Mouse (Mus musculus) hindbrain, embryonic 13.5 days (tissue): ENCODE measurements around the gene Cyp4f37. TPM values are rescaled to one million over a fixed set of nuclear protein-coding genes. Genes with fewer than 3 reads are reported as not detected.

Experiments used
- ATAC-seq: fragments of 200-750 bp; cut with Nextera tagmentation; 2 replicates; pipeline ENCODE4 v1.8.0; 2017; ENCODE audit warnings: moderate TSS enrichment; ENCODE audit not compliant: low FRiP score
- H3K27ac ChIP-seq: fragments of 300-500 bp; sonication (generic); 2 replicates; pipeline ENCODE4 v1.5.1; 2015; ENCODE audit warnings: inconsistent platforms, mild to moderate bottlenecking, moderate library complexity
- H3K27me3 ChIP-seq: fragments of 300-500 bp; sonication (generic); 2 replicates; pipeline ENCODE4 v1.6.1; 2015; ENCODE audit warnings: mild to moderate bottlenecking, inconsistent platforms
- H3K36me3 ChIP-seq: fragments of 300-500 bp; sonication (generic); 2 replicates; pipeline ENCODE4 v1.6.1; 2015; ENCODE audit warnings: mild to moderate bottlenecking, inconsistent platforms
- H3K4me1 ChIP-seq: fragments of 300-500 bp; sonication (generic); replicated peaks from 2 replicates; pipeline ENCODE4 v1.6.1; 2015; ENCODE audit warnings: inconsistent platforms
- H3K4me2 ChIP-seq: fragments of 300-500 bp; sonication (generic); 2 replicates; pipeline ENCODE4 v1.6.1; 2015; ENCODE audit warnings: inconsistent platforms, mild to moderate bottlenecking, moderate library complexity
- H3K4me3 ChIP-seq: fragments of 300-500 bp; sonication (generic); 2 replicates; pipeline ENCODE4 v1.5.1; 2015; ENCODE audit warnings: mild to moderate bottlenecking, inconsistent platforms
- H3K9ac ChIP-seq: fragments of 300-500 bp; sonication (generic); 2 replicates; pipeline ENCODE4 v1.6.1; 2015; ENCODE audit warnings: mild to moderate bottlenecking, inconsistent platforms
- H3K9me3 ChIP-seq: fragments of 300-500 bp; sonication (generic); 2 replicates; pipeline ENCODE4 v1.6.1; 2016; ENCODE audit warnings: inconsistent platforms
- WGBS: fragments of 180-500 bp; shearing (Covaris S2); methylation state at CpG from one replicate; pipeline ENCODE4 v1.1.7; 2015; 5-methylcytosine and 5-hydroxymethylcytosine counted together
- polyA plus RNA-seq: library from polyadenylated mRNA; unstranded; fragments of >200 nt; fragmentation: Nextera tagmentation; extraction: Ambion mirVana; gene quantifications from 2 replicates; pipeline ENCODE4 v1.2.1, GENCODE M21; 2015

Gene Cyp4f37
- polyA plus RNA-seq, 1 experiment from 2014 or later, result not detected

GRCm38 (mm10) chr17:32636341-32636740 is 15.2 kb downstream of the Cyp4f37 start:
- Histone ChIP-seq H3K4me1 (no peaks in the 10 kb centered on the region), H3K36me3 (no peaks in the 10 kb centered on the region), H3K27me3 (no peaks in the 10 kb centered on the region), H3K9me3 (no peaks in the 10 kb centered on the region), H3K27ac (no peak overlapping the region), H3K4me2 (no peak overlapping the region), H3K9ac (no peak overlapping the region), H3K4me3 (no peak overlapping the region)
- 55% methylated on average over 3 of the region's 3 CpGs for WGBS
- no peak for ATAC-seq

- Histone ChIP-seq H3K27ac (no peak overlapping the region), H3K36me3 (no peaks in the 10 kb centered on the region), H3K9me3 (no peaks in the 10 kb centered on the region), H3K4me1 (no peaks in the 10 kb centered on the region), H3K4me2 (no peak overlapping the region), H3K4me3 (no peak overlapping the region), H3K9ac (no peak overlapping the region), H3K27me3 (no peaks in the 10 kb centered on the region)
- 86% methylated on average over 2 of the region's 2 CpGs for WGBS
- ATAC-seq, result no peak
These were observed 16.0 kb downstream of the Cyp4f37 start for GRCm38 (mm10) chr17:32637151-32637550.

GRCm38 (mm10) chr17:32646631-32647030 is 25.5 kb downstream of the Cyp4f37 start:
- 90% methylated on average over 4 of the region's 4 CpGs for WGBS

GRCm38 (mm10) chr17:32653860-32654259 is 32.8 kb downstream of the Cyp4f37 start:
- Histone ChIP-seq H3K36me3 (no peaks in the 10 kb centered on the region), H3K9ac (no peak overlapping the region), H3K9me3 (no peaks in the 10 kb centered on the region), H3K4me3 (no peak overlapping the region), H3K4me1 (no peaks in the 10 kb centered on the region), H3K27ac (no peak overlapping the region), H3K27me3 (no peaks in the 10 kb centered on the region), H3K4me2 (no peak overlapping the region)
- WGBS, result 92% methylated on average over 4 of the region's 4 CpGs
- ATAC-seq, result no peak

More at GRCm38 (mm10) chr17:32646631-32647030, 25.5 kb downstream of the Cyp4f37 start:
- no peak overlapping the region for H3K9ac ChIP-seq
- H3K36me3 ChIP-seq, result no peaks in the 10 kb centered on the region
- H3K27ac ChIP-seq, result no peak overlapping the region
- no peaks in the 10 kb centered on the region for H3K27me3 ChIP-seq
- H3K9me3 ChIP-seq, result no peaks in the 10 kb centered on the region
- H3K4me3 ChIP-seq, result no peak overlapping the region
- ATAC-seq, result no peak
- H3K4me2 ChIP-seq, result no peak overlapping the region
- no peaks in the 10 kb centered on the region for H3K4me1 ChIP-seq

DNA sequence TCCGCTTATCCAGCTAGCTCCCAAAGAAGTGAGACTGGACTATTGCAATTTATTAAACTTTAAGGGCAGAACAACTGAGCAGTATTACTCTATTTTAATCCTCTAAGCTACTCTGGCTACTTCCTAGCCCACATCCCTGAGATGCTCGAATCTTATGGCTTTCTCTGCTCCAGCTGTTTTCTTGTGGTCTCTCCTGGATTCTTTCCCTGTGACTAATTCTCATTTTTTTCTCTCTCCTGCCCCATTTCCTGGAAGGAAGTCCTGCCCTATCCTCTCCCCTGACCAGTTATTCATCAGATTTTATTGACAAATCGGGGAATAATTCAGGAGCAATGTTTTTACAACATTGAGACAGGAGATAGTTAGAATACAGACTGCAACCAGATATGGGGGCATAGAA is 35.9 kb downstream of the Cyp4f37 start:
- no peak overlapping the region for H3K4me2 ChIP-seq
- H3K9me3 ChIP-seq, result no peaks in the 10 kb centered on the region
- H3K9ac ChIP-seq, result no peak overlapping the region
- 87% methylated on average over 3 of the region's 3 CpGs for WGBS
- H3K4me3 ChIP-seq, result no peak overlapping the region
- ATAC-seq, result no peak
- no peak overlapping the region for H3K27ac ChIP-seq
- no peaks in the 10 kb centered on the region for H3K4me1 ChIP-seq
- H3K36me3 ChIP-seq, result no peaks in the 10 kb centered on the region
- H3K27me3 ChIP-seq, result no peaks in the 10 kb centered on the region

- ATAC-seq, result no peak
- WGBS, result 88% methylated on average over 1 of the region's 1 CpGs
These were observed 37.1 kb downstream of the Cyp4f37 start for GRCm38 (mm10) chr17:32658246-32658645.

DNA sequence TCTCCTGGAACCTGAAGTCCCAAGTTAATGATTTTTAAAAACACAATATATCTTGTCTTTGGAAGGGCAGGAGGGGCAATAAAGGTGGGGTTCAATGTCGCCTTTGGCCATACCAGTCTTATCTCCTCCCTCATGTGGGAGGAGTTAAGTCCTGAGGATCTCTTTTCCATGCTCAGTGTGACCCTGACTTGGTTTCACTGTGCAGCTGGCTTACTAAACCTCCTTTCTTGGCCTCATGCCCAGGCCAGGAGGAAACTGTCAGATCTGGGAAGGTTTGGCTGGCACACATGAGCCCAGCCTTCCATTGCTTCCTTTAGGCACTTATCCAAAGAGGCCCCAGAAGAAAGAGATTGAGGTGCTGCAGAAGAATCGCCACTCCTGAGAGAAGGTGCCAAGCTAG is 37.6 kb downstream of the Cyp4f37 start, which contains the start of gene Cyp4f40:
Cyp4f40 (plus strand) TSS at position 189 of the 400 bp plus-strand sequence.
- no peaks in the 10 kb centered on the region for H3K4me1 ChIP-seq

More at GRCm38 (mm10) chr17:32658246-32658645, 37.1 kb downstream of the Cyp4f37 start:
- Histone ChIP-seq H3K27ac (no peak overlapping the region), H3K27me3 (no peaks in the 10 kb centered on the region), H3K4me1 (no peaks in the 10 kb centered on the region), H3K4me2 (no peak overlapping the region), H3K9ac (no peak overlapping the region), H3K9me3 (no peaks in the 10 kb centered on the region), H3K4me3 (no peak overlapping the region), H3K36me3 (no peaks in the 10 kb centered on the region)

DNA sequence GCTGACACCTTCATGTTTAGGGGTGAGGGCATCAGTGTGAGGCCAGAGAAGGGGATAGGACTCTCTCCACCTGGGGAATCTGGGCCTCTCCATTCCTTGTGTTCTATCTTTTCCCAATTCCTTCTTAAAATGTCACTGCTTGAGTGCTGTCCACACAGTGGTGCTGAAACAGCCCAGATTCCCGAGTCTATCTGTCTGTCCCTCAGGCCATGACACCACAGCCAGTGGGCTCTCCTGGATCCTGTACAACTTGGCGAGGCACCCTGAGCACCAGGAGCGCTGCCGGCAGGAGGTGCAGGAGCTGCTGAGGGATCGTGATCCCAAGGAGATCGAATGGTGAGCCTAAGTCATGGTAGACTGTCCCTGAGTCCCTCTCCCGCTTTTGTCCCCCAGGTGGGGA is 52.9 kb downstream of the Cyp4f37 start:
- Histone ChIP-seq H3K27ac (no peak overlapping the region), H3K27me3 (0 out of 2 replicates have a peak, but pooled peaks cover 3% of the 10 kb centered on the region), H3K4me1 (no peaks in the 10 kb centered on the region), H3K9me3 (no peaks in the 10 kb centered on the region), H3K36me3 (no peaks in the 10 kb centered on the region), H3K9ac (no peak overlapping the region), H3K4me2 (no peak overlapping the region), H3K4me3 (no peak overlapping the region)
- ATAC-seq, result no peak
- 73% methylated on average over 7 of the region's 7 CpGs for WGBS

More for the DNA sequence above, 37.6 kb downstream of the Cyp4f37 start, which contains the start of gene Cyp4f40:
- Histone ChIP-seq H3K4me2 (no peak within 1 kb of the TSS), H3K36me3 (no peaks in the 10 kb centered on the region), H3K4me3 (no peak within 1 kb of the TSS), H3K27me3 (no peaks in the 10 kb centered on the region), H3K9me3 (no peaks in the 10 kb centered on the region), H3K9ac (no peak within 1 kb of the TSS), H3K27ac (no peak within 1 kb of the TSS)
- ATAC-seq, result no peak
- WGBS, result 70% methylated on average over 2 of the region's 2 CpGs

DNA sequence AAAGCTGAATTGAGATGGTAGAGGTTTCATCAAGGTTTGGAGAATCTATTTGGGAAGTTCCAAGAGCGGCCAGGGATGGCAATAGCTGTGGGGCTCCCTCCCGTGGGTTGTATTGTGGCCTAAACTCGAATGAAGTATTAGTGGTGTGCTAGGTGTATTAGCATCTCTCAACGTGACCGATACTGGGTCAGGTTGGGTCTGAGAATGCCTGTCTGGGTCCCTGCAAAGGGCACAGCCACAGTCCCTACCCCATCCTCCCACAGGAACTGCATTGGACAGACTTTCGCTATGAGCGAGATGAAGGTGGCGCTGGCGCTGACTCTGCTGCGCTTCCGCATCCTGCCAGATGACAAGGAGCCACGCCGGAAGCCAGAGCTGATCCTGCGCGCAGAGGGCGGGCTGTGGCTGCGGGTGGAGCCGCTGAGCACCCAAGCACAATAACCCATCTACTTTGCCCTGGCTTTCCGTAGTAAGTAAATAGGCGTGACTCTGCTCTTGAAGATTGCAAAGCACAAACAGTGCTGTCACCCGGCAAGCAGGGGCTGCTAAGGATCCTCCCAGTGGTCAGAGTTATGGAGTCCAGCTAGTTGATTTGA is 55.0 kb downstream of the Cyp4f37 start:
- Histone ChIP-seq H3K36me3 (no peaks in the 10 kb centered on the region), H3K4me3 (peak overlapping the region; percentile 18), H3K27me3 (0 out of 2 replicates have a peak, but pooled peaks cover 3% of the 10 kb centered on the region), H3K4me1 (no peaks in the 10 kb centered on the region), H3K9ac (no peak overlapping the region), H3K9me3 (no peaks in the 10 kb centered on the region), H3K4me2 (peak overlapping the region; percentile 29), H3K27ac (no peak overlapping the region)
- 48% methylated on average over 21 of the region's 21 CpGs for WGBS
- no peak for ATAC-seq

GRCm38 (mm10) chr17:32680404-32680803 is 59.3 kb downstream of the Cyp4f37 start:
- Histone ChIP-seq H3K4me3 (no peak overlapping the region), H3K4me1 (peaks cover under 1% of the 10 kb centered on the region; the same call in 1 of the 2 replicates), H3K9ac (no peak overlapping the region), H3K9me3 (no peaks in the 10 kb centered on the region), H3K36me3 (no peaks in the 10 kb centered on the region), H3K27ac (no peak overlapping the region), H3K4me2 (no peak overlapping the region), H3K27me3 (no peaks in the 10 kb centered on the region)
- ATAC-seq, result no peak
- 31% methylated on average over 2 of the region's 2 CpGs for WGBS

DNA sequence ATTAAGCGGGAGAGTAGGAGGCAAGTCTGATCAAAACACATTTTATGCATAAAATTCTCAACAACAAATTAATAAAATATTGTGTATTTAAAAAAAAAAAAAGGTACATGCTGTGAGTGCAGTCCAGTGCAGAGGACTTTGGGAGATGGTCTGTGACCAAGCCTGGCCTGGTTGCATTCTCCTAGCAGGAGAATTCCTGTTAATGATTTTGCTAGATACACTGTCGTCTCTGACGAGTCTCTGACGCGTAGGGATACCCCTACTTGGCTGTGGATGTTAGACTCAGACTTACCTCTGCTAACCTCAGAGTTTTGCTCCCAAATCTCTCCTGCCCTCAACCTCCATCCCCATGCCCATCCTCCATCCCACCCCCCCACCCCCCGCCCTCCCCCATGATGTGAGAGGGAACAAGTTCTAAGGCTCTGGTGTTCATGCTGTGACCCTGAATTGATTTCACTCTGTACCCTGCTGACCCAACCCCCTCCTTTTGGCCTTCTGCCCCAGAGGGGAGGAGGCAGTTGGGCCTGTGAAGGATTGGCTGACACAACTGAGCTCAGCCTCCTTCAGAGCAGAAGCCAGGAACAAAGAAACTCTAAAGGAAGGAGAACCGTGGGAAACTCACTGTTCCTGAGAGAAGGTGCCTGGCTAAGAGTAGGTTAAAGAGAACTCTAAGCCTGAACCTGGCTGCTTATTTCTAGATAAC is 64.1 kb downstream of the Cyp4f37 start, which contains the start of gene Cyp4f15:
Cyp4f15 (plus strand) TSS at position 580 of the 703 bp plus-strand sequence.
- 13% methylated on average over 7 of the region's 7 CpGs for WGBS
- H3K36me3 ChIP-seq, result no peaks in the 10 kb centered on the region
- 0 out of 2 replicates have a peak, but pooled peaks have one; percentile 21 for ATAC-seq
- 0 out of 2 replicates have a peak within 1 kb of the TSS, but pooled peaks have one; percentile 8 for H3K27ac ChIP-seq
- H3K4me1 ChIP-seq, result peaks cover 4% of the 10 kb centered on the region; the same call in 1 of the 2 replicates
- H3K4me2 ChIP-seq, result no peak within 1 kb of the TSS
- H3K9me3 ChIP-seq, result no peaks in the 10 kb centered on the region
- no peak within 1 kb of the TSS for H3K9ac ChIP-seq
- no peaks in the 10 kb centered on the region for H3K27me3 ChIP-seq
- no peak within 1 kb of the TSS for H3K4me3 ChIP-seq
